9 mouse cellular contexts compared by ENCODE assay signal in the genomic region with DNA sequence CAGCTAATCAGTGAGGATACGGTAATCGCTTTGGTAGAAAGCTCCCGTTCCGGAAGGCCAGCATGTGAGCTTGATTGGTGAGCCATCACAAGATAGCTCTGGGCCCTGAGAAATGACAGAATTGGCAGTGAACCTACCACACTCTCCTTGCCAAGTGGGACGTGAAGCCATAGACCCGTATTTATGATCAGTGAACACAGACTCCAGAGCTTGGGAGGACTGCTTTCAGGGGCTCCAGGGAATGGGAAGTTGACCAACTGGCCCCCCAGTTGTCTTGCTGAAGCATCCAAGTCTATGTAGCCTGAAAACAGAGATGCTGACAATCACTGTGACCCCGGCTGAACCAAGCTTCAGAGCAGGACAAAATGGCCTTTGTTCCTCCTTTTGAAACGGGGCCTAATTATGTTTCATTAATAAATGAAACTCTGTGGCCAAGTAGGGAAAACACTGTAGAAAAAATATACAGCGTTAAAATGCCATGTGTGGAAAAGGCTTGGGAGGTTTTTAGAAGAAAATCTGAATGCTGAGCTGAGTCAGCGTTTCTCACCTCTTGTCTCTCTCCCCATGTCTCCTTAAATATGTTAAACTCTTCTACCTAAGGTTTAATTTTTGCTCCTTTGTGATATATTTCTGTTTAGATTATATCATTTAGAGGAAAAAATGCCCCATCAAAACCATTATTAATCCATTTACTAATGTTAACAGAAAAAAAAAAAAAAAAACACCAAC.
DNase-seq lines count a peak whose midpoint lies in the region.
"Had no signal": no experiment of that assay in that cellular context is flagged by ENCODE, and none has a peak within 500 bp of the region (broad histone marks: within the 10 kb centered on the region; RNA-seq: fewer than 3 reads in every experiment).

No protein-coding gene starts in this region.

- no peaks in the 10 kb centered on the region for H3K4me1 ChIP-seq in heart, embryonic 10.5 days

- peak; percentile 7 for DNase-seq in adrenal gland, adult 2 months
- no peak for DNase-seq in adrenal gland, postnatal 25 days
- DNase-seq in heart, postnatal 4 days = peak; percentile 13
- DNase-seq in heart, embryonic 10.5 days (ENCODE audit: low spot score) = no peak
- peak; percentile 6 for DNase-seq in ovary, postnatal 14 days (ENCODE audit: low spot score)
- DNase-seq in ovary, postnatal 36 days (ENCODE audit: low spot score) = no peak
- DNase-seq in layer of hippocampus, adult 9-11 months = no peak
- no peak for DNase-seq in layer of hippocampus, adult 18-20 months (ENCODE audit: low spot score in 2 of 2)
- DNase-seq: thymus, adult 18-20 months had no signal

- H3K27ac ChIP-seq in heart, embryonic 10.5 days = no peak overlapping the region

- no peaks in the 10 kb centered on the region for H3K27me3 ChIP-seq in heart, embryonic 10.5 days (ENCODE audit: insufficient read depth, poor library complexity, severe bottlenecking)

- H3K9me3 ChIP-seq in heart, embryonic 10.5 days = no peaks in the 10 kb centered on the region

- 85% methylated on average over 10 of the region's 10 CpGs for WGBS in heart, embryonic 10.5 days

- no peak overlapping the region for H3K4me3 ChIP-seq in heart, embryonic 10.5 days

- peaks cover 5% of the 10 kb centered on the region; the same call in 1 of the 2 replicates for H3K36me3 ChIP-seq in heart, embryonic 10.5 days

Comparison
In these comparisons a context has a peak if more than half of its experiments do, and no peak if none do; other contexts are left out.
1. DNase-seq: peak in adrenal gland, adult 2 months (single experiment), heart, postnatal 4 days (single experiment) and ovary, postnatal 14 days (single experiment); none in adrenal gland, postnatal 25 days (single experiment), heart, embryonic 10.5 days (single experiment), ovary, postnatal 36 days (single experiment), layer of hippocampus, adult 9-11 months (single experiment) and layer of hippocampus, adult 18-20 months (0 of 2).